Mouse (Mus musculus) myocyte (in vitro differentiated cells): ENCODE results near the gene Hoxa13. TPM values are rescaled to one million over a fixed set of nuclear protein-coding genes. Genes with fewer than 3 reads are reported as not detected.

ENCODE experiments used
- H3K27me3 ChIP-seq: one replicate; pipeline ENCODE4 v1.6.1; 2011; ENCODE audit not compliant: control insufficient read depth, insufficient read depth, insufficient read length
- H3K36me3 ChIP-seq: one replicate; pipeline ENCODE4 v1.6.1; 2011; ENCODE audit not compliant: control insufficient read depth, insufficient read depth
- H3K4me2 ChIP-seq: one replicate; pipeline ENCODE4 v1.6.1; 2011; ENCODE audit warnings: low read depth, control low read depth
- H3K4me3 ChIP-seq: one replicate; pipeline ENCODE4 v1.5.1; 2011; ENCODE audit warnings: mild to moderate bottlenecking, control low read depth, moderate library complexity
- H3K79me2 ChIP-seq: one replicate; pipeline ENCODE4 v1.6.1; 2011; ENCODE audit not compliant: control insufficient read depth, insufficient read depth
- H3ac ChIP-seq: one replicate; pipeline ENCODE4 v1.6.1; 2011; ENCODE audit not compliant: control insufficient read depth, insufficient read length
- CEBPB ChIP-seq: IDR thresholded peaks from 2 replicates; pipeline ENCODE4 v1.6.1; 2011; ENCODE audit warnings: mild to moderate bottlenecking, moderate library complexity; ENCODE audit not compliant: poor library complexity, insufficient read depth, severe bottlenecking
- E2F4 ChIP-seq: IDR thresholded peaks from one replicate; pipeline ENCODE4 v1.6.1; 2011; ENCODE audit warnings: mild to moderate bottlenecking, control low read depth, moderate library complexity; ENCODE audit not compliant: insufficient read depth
- MAX ChIP-seq: IDR thresholded peaks from one replicate; pipeline ENCODE4 v1.6.1; 2011; ENCODE audit warnings: low read depth, mild to moderate bottlenecking, control low read depth
- MYOD1 ChIP-seq, 3 experiments: IDR thresholded peaks; one replicate each; pipeline ENCODE4 v1.6.1; 2011; ENCODE audit warnings: control low read depth in 2 of 3, low read depth in 2 of 3, mild to moderate bottlenecking in 2 of 3, moderate library complexity in 1 of 3; ENCODE audit not compliant: insufficient read length in 2 of 3, control insufficient read depth in 1 of 3
- MYOG ChIP-seq, 3 experiments: IDR thresholded peaks; one replicate each; pipeline ENCODE4 v1.6.1; 2011; ENCODE audit warnings: control low read depth in 2 of 3, low read depth in 2 of 3, mild to moderate bottlenecking in 2 of 3; ENCODE audit not compliant: insufficient read length in 2 of 3, control insufficient read depth in 1 of 3, insufficient read depth in 1 of 3
- POLR2A ChIP-seq: IDR thresholded peaks from one replicate; pipeline ENCODE4 v1.6.1; 2011; ENCODE audit warnings: low read depth, mild to moderate bottlenecking, control low read depth, moderate library complexity; ENCODE audit not compliant: insufficient read length
- POLR2AphosphoS2 ChIP-seq: IDR thresholded peaks from one replicate; pipeline ENCODE4 v1.6.1; 2011; ENCODE audit warnings: low read depth, control low read depth; ENCODE audit not compliant: insufficient read length
- REST ChIP-seq: IDR thresholded peaks from one replicate; pipeline ENCODE4 v1.6.1; 2011; ENCODE audit warnings: mild to moderate bottlenecking, control low read depth, moderate library complexity; ENCODE audit not compliant: insufficient read depth, insufficient read length
- SRF ChIP-seq: IDR thresholded peaks from one replicate; pipeline ENCODE4 v1.6.1; 2011; ENCODE audit warnings: low read depth; ENCODE audit not compliant: control insufficient read depth, insufficient read length
- TCF12 ChIP-seq: IDR thresholded peaks from one replicate; pipeline ENCODE4 v1.6.1; 2011; ENCODE audit warnings: mild to moderate bottlenecking, control low read depth; ENCODE audit not compliant: poor library complexity, insufficient read depth, severe bottlenecking
- TCF3 ChIP-seq: IDR thresholded peaks from one replicate; pipeline ENCODE4 v1.6.1; 2011; ENCODE audit warnings: low read depth, control low read depth; ENCODE audit not compliant: insufficient read length
- USF1 ChIP-seq: IDR thresholded peaks from one replicate; pipeline ENCODE4 v1.6.1; 2011; ENCODE audit warnings: low read depth, mild to moderate bottlenecking, control low read depth, moderate library complexity
- polyA plus RNA-seq: library from polyadenylated mRNA; unstranded; fragments of >200 nt; fragmentation: generic; extraction: Trizol; gene quantifications from one replicate; pipeline ENCODE4 v1.2.1, GENCODE M21; 2012; ENCODE audit warnings: missing spikeins

Hoxa13 gene
- polyA plus RNA-seq, 1 experiment, result 0.72 TPM

DNA sequence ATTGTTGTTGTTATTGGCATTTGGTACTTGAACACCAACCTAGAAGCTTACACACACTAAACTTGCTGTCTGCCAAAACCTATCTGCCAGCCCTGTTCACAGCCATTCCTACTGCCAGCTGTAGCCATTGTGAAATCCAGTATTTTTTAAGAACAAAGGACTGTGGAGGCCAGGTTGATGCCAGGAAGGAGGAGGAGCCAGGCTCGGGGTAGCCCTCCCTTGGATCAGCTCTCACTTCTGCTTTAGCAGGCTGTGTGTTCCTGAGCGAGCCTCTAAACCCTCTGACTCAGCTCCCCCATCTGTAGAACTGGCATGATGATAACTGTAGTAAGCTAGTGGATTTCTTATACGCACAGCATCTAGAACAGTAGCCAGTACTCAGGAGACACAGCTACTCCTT, 42.7 kb upstream of the Hoxa13 start:
- no peak overlapping the region for H3K4me2 ChIP-seq
- no peak for TF ChIP-seq POLR2A
- no peak for TF ChIP-seq REST
- H3K79me2 ChIP-seq, result no peaks in the 10 kb centered on the region
- H3K4me3 ChIP-seq, result no peak overlapping the region
- no peaks in the 10 kb centered on the region for H3K36me3 ChIP-seq
- peaks cover 14% of the 10 kb centered on the region for H3K27me3 ChIP-seq
- no peak overlapping the region for H3ac ChIP-seq

DNA sequence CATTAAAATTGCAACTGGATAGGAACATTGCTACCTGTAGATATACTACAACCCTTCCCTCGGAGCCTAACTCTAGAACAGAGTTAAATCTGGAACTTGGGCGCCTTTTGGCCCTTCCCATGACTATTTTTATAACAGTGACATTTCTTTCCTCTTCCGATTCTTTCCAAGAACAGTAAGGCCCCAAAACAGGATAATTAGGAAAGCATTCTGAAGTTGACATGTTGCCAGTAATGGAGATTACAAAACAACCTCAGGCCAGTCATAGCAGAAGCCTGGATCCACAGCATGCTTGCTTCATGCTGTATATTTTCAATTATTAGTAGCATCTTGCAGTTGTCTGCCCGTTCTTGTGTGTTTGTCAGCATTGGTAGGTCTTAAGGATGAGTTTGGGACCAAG, 40.1 kb upstream of the Hoxa13 start:
- Histone ChIP-seq H3K79me2 (no peaks in the 10 kb centered on the region), H3K4me3 (no peak overlapping the region), H3K27me3 (no peaks in the 10 kb centered on the region), H3ac (no peak overlapping the region), H3K36me3 (no peaks in the 10 kb centered on the region), H3K4me2 (no peak overlapping the region)
- TF ChIP-seq MYOG (IDR thresholded peaks at IDR 0.05; ENCODE audit: control insufficient read depth in 1 of 3, insufficient read depth in 1 of 3, insufficient read length in 2 of 3, low read depth in 2 of 3) (no peak), SRF (no peak), TCF12 (no peak), REST (no peak), POLR2AphosphoS2 (no peak), E2F4 (no peak), TCF3 (no peak), CEBPB (no peak), MAX (no peak), USF1 (no peak), MYOD1 (IDR thresholded peaks at IDR 0.05; ENCODE audit: control insufficient read depth in 1 of 3, insufficient read length in 2 of 3, low read depth in 2 of 3) (no peak), POLR2A (no peak)

DNA sequence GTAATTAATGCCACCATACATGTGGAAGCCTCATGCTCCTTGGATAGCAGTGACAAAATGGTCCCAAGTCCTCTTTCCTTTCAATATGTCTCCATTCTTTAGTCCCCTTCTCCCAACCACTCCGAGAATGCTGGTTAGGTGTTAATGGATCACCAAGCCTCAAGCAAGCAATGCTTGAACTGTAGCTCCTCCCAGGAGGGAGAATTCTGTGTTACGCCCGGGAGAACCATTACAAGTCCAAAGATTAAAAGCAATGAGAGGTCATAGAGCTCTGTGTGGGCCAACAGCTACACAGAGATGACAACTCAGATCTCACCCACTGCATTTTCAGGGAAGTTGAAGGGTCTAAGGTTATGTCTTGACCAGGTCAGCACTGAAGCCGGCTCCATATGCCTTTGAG, 37.8 kb upstream of the Hoxa13 start:
- TF ChIP-seq POLR2A (no peak), MYOD1 (IDR thresholded peaks at IDR 0.05; ENCODE audit: control insufficient read depth in 1 of 3, insufficient read length in 2 of 3, low read depth in 2 of 3) (no peak), USF1 (no peak), POLR2AphosphoS2 (no peak), TCF3 (no peak), E2F4 (no peak), TCF12 (no peak), SRF (no peak), MYOG (IDR thresholded peaks at IDR 0.05; ENCODE audit: control insufficient read depth in 1 of 3, insufficient read depth in 1 of 3, insufficient read length in 2 of 3, low read depth in 2 of 3) (no peak), MAX (no peak), REST (no peak)
- Histone ChIP-seq H3K79me2 (no peaks in the 10 kb centered on the region), H3K27me3 (no peaks in the 10 kb centered on the region), H3K4me2 (no peak overlapping the region), H3K4me3 (no peak overlapping the region), H3ac (no peak overlapping the region), H3K36me3 (no peaks in the 10 kb centered on the region)

GRCm38 (mm10) chr6:52294616-52295015, 33.9 kb upstream of the Hoxa13 start:
- no peaks in the 10 kb centered on the region for H3K79me2 ChIP-seq
- H3K27me3 ChIP-seq, result no peaks in the 10 kb centered on the region

GRCm38 (mm10) chr6:52292328-52292727, 31.6 kb upstream of the Hoxa13 start:
- Histone ChIP-seq H3K4me3 (no peak overlapping the region), H3K4me2 (no peak overlapping the region), H3ac (no peak overlapping the region), H3K36me3 (no peaks in the 10 kb centered on the region), H3K79me2 (no peaks in the 10 kb centered on the region), H3K27me3 (no peaks in the 10 kb centered on the region)
- TF ChIP-seq E2F4, result no peak
- TF ChIP-seq MAX, result no peak
- TF ChIP-seq SRF, result no peak
- TF ChIP-seq POLR2A, result no peak
- TF ChIP-seq MYOG (IDR thresholded peaks at IDR 0.05; ENCODE audit: control insufficient read depth in 1 of 3, insufficient read depth in 1 of 3, insufficient read length in 2 of 3, low read depth in 2 of 3), result no peak
- no peak for TF ChIP-seq MYOD1 (IDR thresholded peaks at IDR 0.05; ENCODE audit: control insufficient read depth in 1 of 3, insufficient read length in 2 of 3, low read depth in 2 of 3)
- TF ChIP-seq POLR2AphosphoS2, result no peak
- TF ChIP-seq CEBPB, result no peak
- TF ChIP-seq REST, result no peak
- TF ChIP-seq USF1, result no peak
- TF ChIP-seq TCF12, result no peak
- no peak for TF ChIP-seq TCF3

More at GRCm38 (mm10) chr6:52294616-52295015, 33.9 kb upstream of the Hoxa13 start:
- H3ac ChIP-seq, result no peak overlapping the region
- no peak overlapping the region for H3K4me3 ChIP-seq
- no peak for TF ChIP-seq TCF3
- no peak for TF ChIP-seq MYOG (IDR thresholded peaks at IDR 0.05; ENCODE audit: control insufficient read depth in 1 of 3, insufficient read depth in 1 of 3, insufficient read length in 2 of 3, low read depth in 2 of 3)
- no peak for TF ChIP-seq MAX
- no peak for TF ChIP-seq USF1
- no peak for TF ChIP-seq MYOD1 (IDR thresholded peaks at IDR 0.05; ENCODE audit: control insufficient read depth in 1 of 3, insufficient read length in 2 of 3, low read depth in 2 of 3)
- TF ChIP-seq POLR2A, result no peak
- TF ChIP-seq POLR2AphosphoS2, result no peak
- TF ChIP-seq CEBPB, result no peak
- no peak for TF ChIP-seq TCF12
- TF ChIP-seq SRF, result no peak
- TF ChIP-seq E2F4, result no peak
- no peak for TF ChIP-seq REST
- H3K4me2 ChIP-seq, result no peak overlapping the region
- no peaks in the 10 kb centered on the region for H3K36me3 ChIP-seq
